Mouse (Mus musculus) cortical plate, adult 2 months (tissue): ENCODE data around the gene Kansl1l.

Experiments
- CTCF ChIP-seq: fragments of 200-500 bp; IDR thresholded peaks from 2 replicates; pipeline ENCODE4 v1.5.1; 2011; ENCODE audit warnings: mild to moderate bottlenecking, control low read depth, low read length; ENCODE audit not compliant: insufficient read depth; ENCODE audit errors: extremely low read depth
- POLR2A ChIP-seq: fragments of 200-500 bp; IDR thresholded peaks from 2 replicates; pipeline ENCODE4 v1.6.1; 2011; ENCODE audit warnings: mild to moderate bottlenecking, low read length, control low read depth; ENCODE audit not compliant: insufficient read depth; ENCODE audit errors: extremely low read depth

- TF ChIP-seq CTCF (no peak), POLR2A (no peak)
Observed at GRCm38 (mm10) chr1:66694266-66694665, 123.1 kb downstream of the Kansl1l start.
